Mouse (Mus musculus): ENCODE results near the gene Golm1. TPM values are rescaled to one million over a fixed set of nuclear protein-coding genes. Genes with fewer than 3 reads are reported as not detected.

Gene Golm1
- polyA plus RNA-seq, 1 experiment from 2014 or later, result 40.9 TPM

- 91% methylated on average over 7 of the region's 7 CpGs for WGBS
- Histone ChIP-seq H3K27me3 (replicated peaks; ENCODE audit: control insufficient read depth, insufficient read depth, low read length) (no peaks in the 10 kb centered on the region), H3K4me3 (replicated peaks; ENCODE audit: low read length) (no peak overlapping the region), H3K9ac (replicated peaks; ENCODE audit: low read depth, low read length) (no peak overlapping the region), H3K36me3 (ENCODE audit: control insufficient read depth, insufficient read depth) (peaks cover 40% of the 10 kb centered on the region), H3K9me3 (ENCODE audit: control insufficient read depth, low read length) (no peaks in the 10 kb centered on the region), H3K27ac (ENCODE audit: low read length) (no peak overlapping the region), H3K4me1 (replicated peaks; ENCODE audit: control insufficient read depth, insufficient read depth, low read length) (no peaks in the 10 kb centered on the region), H3K4me2 (ENCODE audit: low read length) (no peak overlapping the region)
- no peak for ATAC-seq
Observed at GRCm38 (mm10) chr13:59621643-59622489, 53.7 kb downstream of the Golm1 start.

- peaks cover 22% of the 10 kb centered on the region for H3K36me3 ChIP-seq (ENCODE audit: control insufficient read depth, insufficient read depth)
- 90% methylated on average over 6 of the region's 6 CpGs for WGBS
- no peak overlapping the region for H3K4me2 ChIP-seq (ENCODE audit: low read length)
- H3K27me3 ChIP-seq (replicated peaks; ENCODE audit: control insufficient read depth, insufficient read depth, low read length), result no peaks in the 10 kb centered on the region
- H3K4me1 ChIP-seq (replicated peaks; ENCODE audit: control insufficient read depth, insufficient read depth, low read length), result no peaks in the 10 kb centered on the region
- no peaks in the 10 kb centered on the region for H3K9me3 ChIP-seq (ENCODE audit: control insufficient read depth, low read length)
- H3K4me3 ChIP-seq (replicated peaks; ENCODE audit: low read length), result no peak overlapping the region
- H3K9ac ChIP-seq (replicated peaks; ENCODE audit: low read depth, low read length), result no peak overlapping the region
- ATAC-seq, result no peak
- H3K27ac ChIP-seq (ENCODE audit: low read length), result no peak overlapping the region
Observed at GRCm38 (mm10) chr13:59618463-59618862, 57.1 kb downstream of the Golm1 start.

- Histone ChIP-seq H3K27me3 (replicated peaks; ENCODE audit: control insufficient read depth, insufficient read depth, low read length) (no peaks in the 10 kb centered on the region), H3K9me3 (ENCODE audit: control insufficient read depth, low read length) (no peaks in the 10 kb centered on the region), H3K36me3 (ENCODE audit: control insufficient read depth, insufficient read depth) (peaks cover 15% of the 10 kb centered on the region), H3K27ac (ENCODE audit: low read length) (no peak overlapping the region), H3K4me1 (replicated peaks; ENCODE audit: control insufficient read depth, insufficient read depth, low read length) (no peaks in the 10 kb centered on the region), H3K4me3 (replicated peaks; ENCODE audit: low read length) (no peak overlapping the region), H3K4me2 (ENCODE audit: low read length) (no peak overlapping the region), H3K9ac (replicated peaks; ENCODE audit: low read depth, low read length) (no peak overlapping the region)
- no peak for ATAC-seq
- WGBS, result 93% methylated on average over 4 of the region's 4 CpGs
Observed at GRCm38 (mm10) chr13:59615554-59615953, 60.1 kb downstream of the Golm1 start.

DNA sequence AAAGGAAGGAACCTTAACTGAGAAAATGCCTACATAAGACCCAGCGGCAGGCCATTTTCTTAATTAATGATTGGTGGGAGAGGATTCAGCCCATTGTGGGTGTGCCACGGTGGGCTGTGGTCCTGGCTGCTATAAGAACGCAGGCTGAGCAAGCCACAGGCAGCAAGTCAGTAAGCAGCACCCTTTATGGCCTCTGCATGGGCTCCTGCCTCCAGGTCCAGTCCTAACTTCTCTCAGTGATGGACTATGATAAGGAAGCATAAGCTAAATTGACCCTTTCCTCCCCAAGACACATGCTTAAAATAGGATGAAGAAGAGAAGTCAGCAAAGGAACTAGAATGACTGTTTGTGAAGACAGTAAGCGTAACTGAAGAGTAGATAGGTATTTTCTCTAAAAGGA lies 60.5 kb downstream of the Golm1 start:
- WGBS, result 86% methylated on average over 4 of the region's 4 CpGs
- peaks cover 15% of the 10 kb centered on the region for H3K36me3 ChIP-seq (ENCODE audit: control insufficient read depth, insufficient read depth)

DNA sequence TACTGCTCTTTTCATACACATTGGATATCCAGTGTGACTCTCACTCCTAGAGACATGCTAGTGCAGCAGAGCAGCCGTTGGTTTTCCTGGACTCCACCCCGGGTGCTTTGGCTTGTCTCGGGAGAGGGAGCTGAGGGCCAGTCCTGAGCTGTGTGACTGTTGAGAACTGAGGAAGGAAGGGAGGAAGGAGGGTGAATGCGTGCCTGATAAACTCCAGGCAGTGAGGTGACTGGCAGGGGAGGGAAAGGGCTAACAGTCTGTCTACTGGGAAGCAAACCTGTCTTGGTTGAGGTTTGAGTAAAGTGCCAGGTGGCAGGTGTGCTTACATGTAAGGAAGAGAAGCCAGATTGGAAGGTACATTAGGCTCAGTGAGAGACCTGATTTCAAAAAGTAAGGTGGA lies 61.7 kb downstream of the Golm1 start:
- H3K9ac ChIP-seq (replicated peaks; ENCODE audit: low read depth, low read length), result no peak overlapping the region
- no peaks in the 10 kb centered on the region for H3K4me1 ChIP-seq (replicated peaks; ENCODE audit: control insufficient read depth, insufficient read depth, low read length)
- WGBS, result 94% methylated on average over 4 of the region's 4 CpGs
- ATAC-seq, result no peak
- H3K4me2 ChIP-seq (ENCODE audit: low read length), result no peak overlapping the region
- peaks cover 25% of the 10 kb centered on the region for H3K36me3 ChIP-seq (ENCODE audit: control insufficient read depth, insufficient read depth)
- H3K27ac ChIP-seq (ENCODE audit: low read length), result no peak overlapping the region
- H3K9me3 ChIP-seq (ENCODE audit: control insufficient read depth, low read length), result no peaks in the 10 kb centered on the region
- no peaks in the 10 kb centered on the region for H3K27me3 ChIP-seq (replicated peaks; ENCODE audit: control insufficient read depth, insufficient read depth, low read length)
- H3K4me3 ChIP-seq (replicated peaks; ENCODE audit: low read length), result no peak overlapping the region

More for the DNA sequence above, 60.5 kb downstream of the Golm1 start:
- H3K4me3 ChIP-seq (replicated peaks; ENCODE audit: low read length), result no peak overlapping the region
- ATAC-seq, result no peak
- H3K9ac ChIP-seq (replicated peaks; ENCODE audit: low read depth, low read length), result no peak overlapping the region
- no peaks in the 10 kb centered on the region for H3K4me1 ChIP-seq (replicated peaks; ENCODE audit: control insufficient read depth, insufficient read depth, low read length)
- no peak overlapping the region for H3K27ac ChIP-seq (ENCODE audit: low read length)
- H3K27me3 ChIP-seq (replicated peaks; ENCODE audit: control insufficient read depth, insufficient read depth, low read length), result no peaks in the 10 kb centered on the region
- no peak overlapping the region for H3K4me2 ChIP-seq (ENCODE audit: low read length)
- H3K9me3 ChIP-seq (ENCODE audit: control insufficient read depth, low read length), result no peaks in the 10 kb centered on the region

GRCm38 (mm10) chr13:59610437-59610836 lies 65.2 kb downstream of the Golm1 start:
- Histone ChIP-seq H3K4me1 (replicated peaks; ENCODE audit: control insufficient read depth, insufficient read depth, low read length) (no peaks in the 10 kb centered on the region), H3K4me3 (replicated peaks; ENCODE audit: low read length) (no peak overlapping the region), H3K4me2 (ENCODE audit: low read length) (no peak overlapping the region), H3K27ac (ENCODE audit: low read length) (no peak overlapping the region), H3K9ac (replicated peaks; ENCODE audit: low read depth, low read length) (no peak overlapping the region), H3K36me3 (ENCODE audit: control insufficient read depth, insufficient read depth) (peaks cover 32% of the 10 kb centered on the region), H3K9me3 (ENCODE audit: control insufficient read depth, low read length) (no peaks in the 10 kb centered on the region), H3K27me3 (replicated peaks; ENCODE audit: control insufficient read depth, insufficient read depth, low read length) (no peaks in the 10 kb centered on the region)
- 98% methylated on average over 2 of the region's 2 CpGs for WGBS
- no peak for ATAC-seq

DNA sequence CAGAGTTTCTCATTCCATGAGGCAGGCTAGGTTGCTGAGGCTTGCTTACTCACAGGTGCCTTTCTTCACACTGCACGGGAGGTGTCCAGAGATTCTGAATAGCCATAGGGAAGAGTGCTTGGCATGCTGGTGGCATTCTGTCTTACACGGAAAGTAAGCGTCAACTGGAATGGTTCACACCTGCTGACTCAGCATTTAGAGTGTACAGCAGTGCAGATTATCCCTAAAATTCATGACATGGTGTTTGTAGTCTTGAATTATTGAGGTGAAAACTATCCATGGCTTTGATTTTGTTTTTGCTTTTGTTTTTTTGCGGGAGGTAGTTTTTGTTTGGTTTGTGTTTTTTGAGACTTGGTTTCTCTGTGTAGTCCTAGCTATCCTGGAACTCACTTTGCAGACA lies 65.7 kb downstream of the Golm1 start:
- H3K9me3 ChIP-seq (ENCODE audit: control insufficient read depth, low read length), result no peaks in the 10 kb centered on the region
- no peak overlapping the region for H3K27ac ChIP-seq (ENCODE audit: low read length)
- no peak overlapping the region for H3K4me2 ChIP-seq (ENCODE audit: low read length)
- H3K9ac ChIP-seq (replicated peaks; ENCODE audit: low read depth, low read length), result no peak overlapping the region
- no peaks in the 10 kb centered on the region for H3K4me1 ChIP-seq (replicated peaks; ENCODE audit: control insufficient read depth, insufficient read depth, low read length)
- H3K4me3 ChIP-seq (replicated peaks; ENCODE audit: low read length), result no peak overlapping the region
- 92% methylated on average over 4 of the region's 4 CpGs for WGBS
- H3K27me3 ChIP-seq (replicated peaks; ENCODE audit: control insufficient read depth, insufficient read depth, low read length), result no peaks in the 10 kb centered on the region
- peaks cover 33% of the 10 kb centered on the region for H3K36me3 ChIP-seq (ENCODE audit: control insufficient read depth, insufficient read depth)
- ATAC-seq, result no peak

DNA sequence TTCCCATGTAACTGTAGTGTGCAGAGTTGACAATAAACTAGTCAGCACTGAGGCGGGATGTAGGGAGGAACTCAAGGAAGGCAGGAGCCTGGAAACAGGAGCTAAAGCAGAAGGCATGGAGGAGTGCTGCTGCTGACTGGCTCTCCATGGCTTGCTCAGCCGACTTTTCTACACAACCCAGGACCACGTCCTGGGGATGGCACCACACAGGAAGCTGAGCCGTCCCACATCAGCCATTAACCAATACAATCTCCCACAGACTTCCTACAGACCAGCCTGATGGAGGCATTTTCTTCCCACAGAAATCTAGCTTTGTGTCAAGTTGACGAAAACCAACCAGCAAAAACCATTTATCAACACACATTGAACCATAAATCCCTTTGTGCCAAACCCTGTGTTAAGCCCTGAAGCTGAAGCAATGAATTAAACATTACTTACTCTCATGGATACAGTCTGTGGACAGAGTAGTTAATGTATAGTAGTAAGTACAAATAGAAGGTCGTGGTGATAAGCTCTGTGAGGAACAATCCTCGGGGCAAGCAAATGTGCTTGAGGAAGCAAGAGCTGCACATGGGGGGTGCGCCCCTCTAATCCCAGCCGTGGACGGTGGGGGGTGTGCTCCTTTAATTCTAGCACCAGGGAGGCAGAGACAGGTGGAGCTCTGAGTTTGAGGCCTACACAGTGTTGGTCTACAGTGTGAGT lies 70.2 kb downstream of the Golm1 start:
- WGBS, result 90% methylated on average over 10 of the region's 10 CpGs
- Histone ChIP-seq H3K9ac (replicated peaks; ENCODE audit: low read depth, low read length) (no peak overlapping the region), H3K4me2 (ENCODE audit: low read length) (no peak overlapping the region), H3K27me3 (replicated peaks; ENCODE audit: control insufficient read depth, insufficient read depth, low read length) (no peaks in the 10 kb centered on the region), H3K4me3 (replicated peaks; ENCODE audit: low read length) (no peak overlapping the region), H3K4me1 (replicated peaks; ENCODE audit: control insufficient read depth, insufficient read depth, low read length) (no peaks in the 10 kb centered on the region), H3K27ac (ENCODE audit: low read length) (no peak overlapping the region), H3K36me3 (ENCODE audit: control insufficient read depth, insufficient read depth) (peaks cover 59% of the 10 kb centered on the region), H3K9me3 (ENCODE audit: control insufficient read depth, low read length) (no peaks in the 10 kb centered on the region)
- no peak for ATAC-seq

DNA sequence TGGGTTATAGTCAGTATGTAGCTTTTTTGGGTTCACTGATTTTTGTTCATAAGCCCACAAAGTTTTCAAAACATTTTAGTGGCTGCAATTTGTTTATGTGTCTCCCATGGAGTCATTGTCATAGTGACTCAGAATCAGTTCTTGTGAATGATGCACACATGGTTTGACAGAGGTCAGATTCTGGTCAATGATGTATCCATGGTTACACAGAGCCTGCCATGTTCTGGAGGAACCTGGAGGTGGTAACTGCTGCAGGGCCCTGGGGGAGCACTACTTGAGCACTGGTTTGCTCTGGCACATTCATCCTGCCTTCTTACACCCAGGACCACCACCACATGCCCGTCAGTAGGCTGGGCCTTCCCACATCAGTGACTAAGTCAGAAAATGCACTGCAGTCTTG lies 71.1 kb downstream of the Golm1 start:
- Histone ChIP-seq H3K27ac (ENCODE audit: low read length) (no peak overlapping the region), H3K4me1 (replicated peaks; ENCODE audit: control insufficient read depth, insufficient read depth, low read length) (no peaks in the 10 kb centered on the region), H3K9me3 (ENCODE audit: control insufficient read depth, low read length) (no peaks in the 10 kb centered on the region), H3K27me3 (replicated peaks; ENCODE audit: control insufficient read depth, insufficient read depth, low read length) (no peaks in the 10 kb centered on the region), H3K4me3 (replicated peaks; ENCODE audit: low read length) (no peak overlapping the region), H3K9ac (replicated peaks; ENCODE audit: low read depth, low read length) (no peak overlapping the region), H3K4me2 (ENCODE audit: low read length) (no peak overlapping the region), H3K36me3 (ENCODE audit: control insufficient read depth, insufficient read depth) (peaks cover 55% of the 10 kb centered on the region)
- ATAC-seq, result no peak
- WGBS, result 92% methylated on average over 1 of the region's 1 CpGs
